Mouse (Mus musculus) MEL (cell line): ENCODE data around the gene Cpsf4l. TPM values are rescaled to one million over a fixed set of nuclear protein-coding genes. Genes with fewer than 3 reads are reported as not detected.

ENCODE experiments used
- DNase-seq: peaks from one replicate; pipeline ENCODE4 v3.0.0; 2011; ENCODE audit warnings: low read depth, low spot score
- H3K27ac ChIP-seq: 2 replicates; pipeline ENCODE4 v1.5.1; 2012; ENCODE audit warnings: low read depth, mild to moderate bottlenecking, control low read depth, low read length, moderate library complexity; ENCODE audit not compliant: control insufficient read depth
- H3K27me3 ChIP-seq, 2 experiments: fragments of 150-350 bp in 1 of 2; sonication (generic) in 1 of 2; 2 replicates each; pipeline ENCODE4 v1.6.1; 2012; ENCODE audit warnings: low read length in 2 of 2, mild to moderate bottlenecking in 2 of 2, improper control_type of control experiment in 1 of 2, moderate library complexity in 1 of 2; ENCODE audit not compliant: insufficient read depth in 2 of 2, control insufficient read depth in 1 of 2
- H3K36me3 ChIP-seq, 2 experiments: 2 replicates each; pipeline ENCODE4 v1.6.1; 2012 to 2014; ENCODE audit warnings: low read length in 2 of 2, improper control_type of control experiment in 1 of 2, inconsistent platforms in 1 of 2, mild to moderate bottlenecking in 1 of 2; ENCODE audit not compliant: insufficient read depth in 2 of 2, control insufficient read depth in 1 of 2
- H3K4me1 ChIP-seq, 2 experiments: fragments of 150-350 bp in 1 of 2; sonication (generic) in 1 of 2; 2 replicates each; pipeline ENCODE4 v1.6.1; 2012; ENCODE audit warnings: low read length in 2 of 2, improper control_type of control experiment in 1 of 2, mild to moderate bottlenecking in 1 of 2; ENCODE audit not compliant: insufficient read depth in 2 of 2, control insufficient read depth in 1 of 2
- H3K4me3 ChIP-seq, 2 experiments: fragments of 150-350 bp in 1 of 2; sonication (generic) in 1 of 2; 2 replicates each; pipeline ENCODE4 v1.5.1; 2012; ENCODE audit warnings: low read depth in 2 of 2, low read length in 2 of 2, mild to moderate bottlenecking in 2 of 2, moderate library complexity in 2 of 2, control low read depth in 1 of 2, improper control_type of control experiment in 1 of 2; ENCODE audit not compliant: control insufficient read depth in 1 of 2, insufficient read depth in 1 of 2
- H3K79me2 ChIP-seq: 2 replicates; pipeline ENCODE4 v1.6.1; 2012; ENCODE audit warnings: mild to moderate bottlenecking, low read length, moderate library complexity; ENCODE audit not compliant: control insufficient read depth, poor library complexity, insufficient read depth
- H3K9ac ChIP-seq: 2 replicates; pipeline ENCODE4 v1.6.1; 2012; ENCODE audit warnings: low read depth, mild to moderate bottlenecking, control low read depth, low read length, moderate library complexity; ENCODE audit not compliant: control insufficient read depth, poor library complexity, severe bottlenecking
- H3K9me3 ChIP-seq: fragments of 150-350 bp; sonication (generic); replicated peaks from 2 replicates; pipeline ENCODE4 v1.6.1; 2012; ENCODE audit warnings: mild to moderate bottlenecking, low read length, improper control_type of control experiment, moderate library complexity; ENCODE audit not compliant: insufficient read depth
- BHLHE40 ChIP-seq: IDR thresholded peaks from 2 replicates; pipeline ENCODE4 v1.6.1; 2012; ENCODE audit warnings: low read depth, mild to moderate bottlenecking, inconsistent platforms, low read length, improper control_type of control experiment, borderline replicate concordance
- CHD2 ChIP-seq: IDR thresholded peaks from 2 replicates; pipeline ENCODE4 v1.6.1; 2011; ENCODE audit warnings: low read length, improper control_type of control experiment
- CTCF ChIP-seq, 3 experiments: IDR thresholded peaks in 2 of 3; conservative IDR thresholded peaks in 1 of 3; 2 replicates each; pipeline ENCODE4 v1.5.1; 2011 to 2012; ENCODE audit warnings: low read length in 3 of 3, low read depth in 2 of 3, mild to moderate bottlenecking in 2 of 3, improper control_type of control experiment in 1 of 3, inconsistent platforms in 1 of 3, mixed read lengths in 1 of 3, moderate library complexity in 1 of 3; ENCODE audit not compliant: control insufficient read depth in 1 of 3, insufficient read depth in 1 of 3, poor library complexity in 1 of 3, severe bottlenecking in 1 of 3
- GABPA ChIP-seq: IDR thresholded peaks from 2 replicates; pipeline ENCODE4 v1.6.1; 2012; ENCODE audit warnings: low read depth, mild to moderate bottlenecking, inconsistent platforms, low read length, improper control_type of control experiment, moderate library complexity
- HCFC1 ChIP-seq: IDR thresholded peaks from 2 replicates; pipeline ENCODE4 v1.6.1; 2012; ENCODE audit warnings: low read depth, mild to moderate bottlenecking, inconsistent platforms, low read length, improper control_type of control experiment, moderate library complexity
- JUND ChIP-seq: IDR thresholded peaks from 2 replicates; pipeline ENCODE4 v1.6.1; 2011; ENCODE audit warnings: low read depth, mild to moderate bottlenecking, improper control_type of control experiment, low read length
- MAX ChIP-seq: IDR thresholded peaks from 2 replicates; pipeline ENCODE4 v1.6.1; 2011; ENCODE audit warnings: low read length, improper control_type of control experiment
- MAZ ChIP-seq: IDR thresholded peaks from 2 replicates; pipeline ENCODE4 v1.6.1; 2012; ENCODE audit warnings: low read depth, mild to moderate bottlenecking, inconsistent platforms, low read length, improper control_type of control experiment
- MEF2A ChIP-seq: IDR thresholded peaks from 2 replicates; pipeline ENCODE4 v1.6.1; 2014; ENCODE audit warnings: low read depth, mild to moderate bottlenecking, inconsistent platforms, low read length, improper control_type of control experiment; ENCODE audit not compliant: poor library complexity, insufficient replicate concordance, severe bottlenecking; ENCODE audit errors: extremely low read depth
- MXI1 ChIP-seq: IDR thresholded peaks from 2 replicates; pipeline ENCODE4 v1.6.1; 2011; ENCODE audit warnings: mild to moderate bottlenecking, low read depth, low read length, improper control_type of control experiment
- MYB ChIP-seq: IDR thresholded peaks from 2 replicates; pipeline ENCODE4 v1.6.1; 2011; ENCODE audit warnings: mild to moderate bottlenecking, low read depth, low read length, improper control_type of control experiment
- MYC ChIP-seq: IDR thresholded peaks from 2 replicates; pipeline ENCODE4 v1.6.1; 2011; ENCODE audit warnings: low read depth, mild to moderate bottlenecking, low read length, improper control_type of control experiment, moderate library complexity
- NELFE ChIP-seq: IDR thresholded peaks from 2 replicates; pipeline ENCODE4 v1.6.1; 2011; ENCODE audit warnings: low read depth, low read length, improper control_type of control experiment
- NRF1 ChIP-seq: IDR thresholded peaks from 2 replicates; pipeline ENCODE4 v1.6.1; 2014; ENCODE audit warnings: low read depth, mild to moderate bottlenecking, inconsistent platforms, low read length, improper control_type of control experiment, moderate library complexity; ENCODE audit not compliant: poor library complexity, insufficient read depth, severe bottlenecking
- POLR2A ChIP-seq, 2 experiments: IDR thresholded peaks; 2 replicates each; pipeline ENCODE4 v1.6.1; 2011 to 2012; ENCODE audit warnings: low read length in 2 of 2, mild to moderate bottlenecking in 2 of 2, control low read depth in 1 of 2, improper control_type of control experiment in 1 of 2, low read depth in 1 of 2, moderate library complexity in 1 of 2; ENCODE audit not compliant: control insufficient read depth in 1 of 2, insufficient read depth in 1 of 2, poor library complexity in 1 of 2
- POLR2AphosphoS2 ChIP-seq: IDR thresholded peaks from 2 replicates; pipeline ENCODE4 v1.6.1; 2011; ENCODE audit warnings: low read length, improper control_type of control experiment
- POLR2AphosphoS5 ChIP-seq: IDR thresholded peaks from 2 replicates; pipeline ENCODE4 v1.6.1; 2012; ENCODE audit warnings: low read depth, borderline replicate concordance, mild to moderate bottlenecking, inconsistent platforms, low read length, moderate library complexity, mixed read lengths
- RAD21 ChIP-seq: IDR thresholded peaks from 2 replicates; pipeline ENCODE4 v1.6.1; 2011; ENCODE audit warnings: mild to moderate bottlenecking, low read depth, low read length, improper control_type of control experiment
- RCOR1 ChIP-seq: IDR thresholded peaks from 2 replicates; pipeline ENCODE4 v1.6.1; 2012; ENCODE audit warnings: low read depth, mild to moderate bottlenecking, inconsistent platforms, low read length, improper control_type of control experiment
- SIN3A ChIP-seq: IDR thresholded peaks from 2 replicates; pipeline ENCODE4 v1.6.1; 2012; ENCODE audit warnings: low read length, improper control_type of control experiment, inconsistent platforms
- SMC3 ChIP-seq: IDR thresholded peaks from 2 replicates; pipeline ENCODE4 v1.6.1; 2011; ENCODE audit warnings: low read depth, low read length, improper control_type of control experiment
- TAL1 ChIP-seq: IDR thresholded peaks from 2 replicates; pipeline ENCODE4 v1.6.1; 2012; ENCODE audit warnings: mild to moderate bottlenecking, inconsistent platforms, low read length, moderate library complexity, mixed read lengths
- UBTF ChIP-seq: IDR thresholded peaks from 2 replicates; pipeline ENCODE4 v1.6.1; 2012; ENCODE audit warnings: low read depth, mild to moderate bottlenecking, inconsistent platforms, low read length, improper control_type of control experiment, moderate library complexity, borderline replicate concordance; ENCODE audit not compliant: insufficient read depth
- USF1 ChIP-seq: IDR thresholded peaks from 2 replicates; pipeline ENCODE4 v1.6.1; 2014; ENCODE audit warnings: low read depth, mild to moderate bottlenecking, inconsistent platforms, low read length, improper control_type of control experiment, moderate library complexity
- USF2 ChIP-seq, 2 experiments: IDR thresholded peaks; 2 replicates each; pipeline ENCODE4 v1.6.1; 2011 to 2012; ENCODE audit warnings: improper control_type of control experiment in 2 of 2, low read length in 2 of 2, borderline replicate concordance in 1 of 2, inconsistent platforms in 1 of 2, low read depth in 1 of 2, mild to moderate bottlenecking in 1 of 2; ENCODE audit not compliant: insufficient read depth in 1 of 2
- ZKSCAN1 ChIP-seq: IDR thresholded peaks from 2 replicates; pipeline ENCODE4 v1.6.1; 2012; ENCODE audit warnings: low read depth, mild to moderate bottlenecking, inconsistent platforms, low read length, improper control_type of control experiment, moderate library complexity
- polyA plus RNA-seq, 2 experiments: library from polyadenylated mRNA; stranded (reverse) in 1 of 2; unstranded in 1 of 2; fragments of >175 nt in 1 of 2; fragments of >200 nt in 1 of 2; gene quantifications; 2 replicates each; pipeline versions ENCODE4 v1.2.1 to v1.2.4; 2012; ENCODE audit warnings: low replicate concordance in 2 of 2, low read depth in 1 of 2; ENCODE audit not compliant: insufficient read length in 2 of 2, insufficient read depth in 1 of 2, missing spikeins in 1 of 2
- total RNA-seq: library from RNA; depleted of rRNA; stranded (reverse); fragments of 300-350 nt; gene quantifications from 2 replicates; pipeline ENCODE4 v1.2.3, GENCODE M21; 2012

Cpsf4l gene
- total and polyA plus RNA-seq, 3 experiments: 0.70 TPM; not detected in 2

- H3K27me3 ChIP-seq: no peaks in the 10 kb centered on the region
- H3K9ac ChIP-seq: no peak overlapping the region
- DNase-seq: no peak
- H3K4me3 ChIP-seq: no peak overlapping the region
- H3K4me1 ChIP-seq: no peaks in the 10 kb centered on the region
- H3K79me2 ChIP-seq: no peaks in the 10 kb centered on the region
- H3K9me3 ChIP-seq: no peaks in the 10 kb centered on the region
- H3K27ac ChIP-seq: no peak overlapping the region
- TF ChIP-seq CTCF (IDR thresholded peaks at IDR 0.05 in 2 of 3, conservative IDR thresholded peaks at IDR 0.05 in 1 of 3; ENCODE audit: control insufficient read depth in 1 of 3, insufficient read depth in 1 of 3, low read depth in 2 of 3, low read length in 3 of 3, poor library complexity in 1 of 3, severe bottlenecking in 1 of 3): no peak
- no peak for TF ChIP-seq CHD2
- no peak for TF ChIP-seq BHLHE40
- TF ChIP-seq MYC: no peak
- TF ChIP-seq RCOR1: no peak
- TF ChIP-seq HCFC1: no peak
- TF ChIP-seq TAL1: no peak
- no peak for TF ChIP-seq ZKSCAN1
- no peak for TF ChIP-seq RAD21
- TF ChIP-seq USF2 (IDR thresholded peaks at IDR 0.05; ENCODE audit: borderline replicate concordance in 1 of 2, insufficient read depth in 1 of 2, low read depth in 1 of 2, low read length in 2 of 2): no peak
- TF ChIP-seq MAX: no peak
- no peak for TF ChIP-seq NELFE
- TF ChIP-seq SMC3: no peak
- no peak for TF ChIP-seq POLR2A (IDR thresholded peaks at IDR 0.05; ENCODE audit: control insufficient read depth in 1 of 2, insufficient read depth in 1 of 2, low read depth in 1 of 2, low read length in 2 of 2, poor library complexity in 1 of 2)
- TF ChIP-seq MXI1: no peak
- no peak for TF ChIP-seq MAZ
- peaks cover 0 to 1% of the 10 kb centered on the region in 2 experiments; a peak in 1 of 4 replicates for H3K36me3 ChIP-seq
Measured at GRCm38 (mm10) chr11:113722405-113723090, 12.7 kb upstream of the Cpsf4l start.

- Histone ChIP-seq H3K79me2 (no peaks in the 10 kb centered on the region), H3K4me1 (no peaks in the 10 kb centered on the region), H3K9me3 (no peaks in the 10 kb centered on the region)
Measured at GRCm38 (mm10) chr11:113717767-113718424, 8.1 kb upstream of the Cpsf4l start.

More at GRCm38 (mm10) chr11:113717767-113718424, 8.1 kb upstream of the Cpsf4l start:
- no peak for TF ChIP-seq UBTF
- no peak for TF ChIP-seq RCOR1
- no peak for TF ChIP-seq POLR2AphosphoS2
- TF ChIP-seq BHLHE40: no peak
- no peak for TF ChIP-seq MXI1
- no peak for TF ChIP-seq CHD2
- no peak for TF ChIP-seq MAZ
- no peak for TF ChIP-seq NRF1
- no peak for TF ChIP-seq MYC
- no peak for TF ChIP-seq POLR2AphosphoS5
- no peak for TF ChIP-seq MEF2A
- no peak for TF ChIP-seq MAX
- TF ChIP-seq USF1: no peak
- no peak for TF ChIP-seq RAD21
- TF ChIP-seq JUND: no peak
- no peak for TF ChIP-seq SIN3A
- TF ChIP-seq GABPA: no peak
- TF ChIP-seq POLR2A (IDR thresholded peaks at IDR 0.05; ENCODE audit: control insufficient read depth in 1 of 2, insufficient read depth in 1 of 2, low read depth in 1 of 2, low read length in 2 of 2, poor library complexity in 1 of 2): no peak
- no peak for TF ChIP-seq MYB
- no peak for TF ChIP-seq HCFC1
- no peak overlapping the region for H3K4me3 ChIP-seq
- H3K36me3 ChIP-seq: no peaks in the 10 kb centered on the region
- no peak overlapping the region for H3K27ac ChIP-seq
- H3K9ac ChIP-seq: no peak overlapping the region
- no peaks in the 10 kb centered on the region for H3K27me3 ChIP-seq
- DNase-seq: no peak
